Mouse (Mus musculus): ENCODE measurements around the gene Cnn2. TPM values are rescaled to one million over a fixed set of nuclear protein-coding genes. Genes with fewer than 3 reads are reported as not detected.

Cnn2 gene
- polyA plus RNA-seq, 1 experiment from 2014 or later: 293 TPM

DNA sequence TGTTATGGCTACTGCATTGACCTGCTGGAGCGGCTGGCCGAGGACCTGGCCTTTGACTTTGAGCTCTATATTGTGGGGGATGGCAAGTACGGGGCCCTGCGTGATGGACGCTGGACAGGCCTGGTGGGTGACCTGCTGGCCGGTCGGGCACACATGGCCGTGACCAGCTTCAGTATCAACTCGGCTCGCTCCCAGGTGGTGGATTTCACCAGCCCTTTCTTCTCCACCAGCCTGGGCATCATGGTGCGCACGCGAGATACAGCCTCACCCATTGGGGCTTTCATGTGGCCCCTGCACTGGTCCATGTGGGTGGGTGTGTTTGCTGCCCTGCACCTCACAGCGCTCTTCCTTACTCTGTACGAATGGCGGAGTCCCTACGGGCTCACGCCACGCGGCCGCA, 14.3 kb upstream of the Cnn2 start:
- no peak overlapping the region for H3K4me3 ChIP-seq (ENCODE audit: low read depth, low read length)
- no peak overlapping the region for H3K9ac ChIP-seq (ENCODE audit: low read depth, low read length)
- H3K36me3 ChIP-seq (ENCODE audit: control insufficient read depth, insufficient read depth, low read length): peaks cover 55% of the 10 kb centered on the region
- 86% methylated on average over 20 of the region's 21 CpGs for WGBS
- no peak overlapping the region for H3K27ac ChIP-seq (replicated peaks; ENCODE audit: low read depth, low read length)
- no peaks in the 10 kb centered on the region for H3K9me3 ChIP-seq (ENCODE audit: control insufficient read depth, low read length)
- ATAC-seq (ENCODE audit: low read depth): no peak
- H3K4me1 ChIP-seq (ENCODE audit: control insufficient read depth, insufficient read depth, low read length): no peaks in the 10 kb centered on the region
- no peak overlapping the region for H3K4me2 ChIP-seq (ENCODE audit: low read depth, low read length)
- H3K27me3 ChIP-seq (replicated peaks; ENCODE audit: control insufficient read depth, insufficient read depth, low read length): 0 out of 2 replicates have a peak, but pooled peaks cover 13% of the 10 kb centered on the region
- DNase-seq (ENCODE audit: low spot score): no peak

DNA sequence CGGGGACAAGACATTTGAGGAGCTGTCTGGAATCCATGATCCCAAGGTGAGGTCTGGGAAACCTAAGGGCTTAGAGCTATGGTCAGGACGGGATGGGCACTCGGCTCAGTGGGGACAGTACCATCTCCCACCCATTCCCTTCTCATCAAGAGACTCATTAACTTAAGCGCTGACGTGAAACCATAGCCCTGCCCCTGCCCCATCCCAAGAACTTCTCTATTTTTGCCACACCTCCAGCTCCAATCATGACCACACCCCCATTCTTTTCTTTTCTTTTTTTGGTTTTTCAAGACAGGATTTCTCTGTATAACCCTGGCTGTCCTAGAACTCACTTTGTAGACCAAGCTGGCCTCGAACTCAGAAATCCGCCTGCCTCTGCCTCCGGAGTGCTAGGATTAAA, 13.7 kb upstream of the Cnn2 start:
- Histone ChIP-seq H3K4me3 (ENCODE audit: low read depth, low read length) (no peak overlapping the region), H3K27me3 (replicated peaks; ENCODE audit: control insufficient read depth, insufficient read depth, low read length) (0 out of 2 replicates have a peak, but pooled peaks cover 13% of the 10 kb centered on the region), H3K27ac (replicated peaks; ENCODE audit: low read depth, low read length) (no peak overlapping the region), H3K36me3 (ENCODE audit: control insufficient read depth, insufficient read depth, low read length) (peaks cover 59% of the 10 kb centered on the region), H3K4me1 (ENCODE audit: control insufficient read depth, insufficient read depth, low read length) (no peaks in the 10 kb centered on the region), H3K9me3 (ENCODE audit: control insufficient read depth, low read length) (no peaks in the 10 kb centered on the region), H3K4me2 (ENCODE audit: low read depth, low read length) (no peak overlapping the region), H3K9ac (ENCODE audit: low read depth, low read length) (no peak overlapping the region)
- ATAC-seq (ENCODE audit: low read depth): no peak
- no peak for DNase-seq (ENCODE audit: low spot score)
- WGBS: 80% methylated on average over 8 of the region's 8 CpGs

DNA sequence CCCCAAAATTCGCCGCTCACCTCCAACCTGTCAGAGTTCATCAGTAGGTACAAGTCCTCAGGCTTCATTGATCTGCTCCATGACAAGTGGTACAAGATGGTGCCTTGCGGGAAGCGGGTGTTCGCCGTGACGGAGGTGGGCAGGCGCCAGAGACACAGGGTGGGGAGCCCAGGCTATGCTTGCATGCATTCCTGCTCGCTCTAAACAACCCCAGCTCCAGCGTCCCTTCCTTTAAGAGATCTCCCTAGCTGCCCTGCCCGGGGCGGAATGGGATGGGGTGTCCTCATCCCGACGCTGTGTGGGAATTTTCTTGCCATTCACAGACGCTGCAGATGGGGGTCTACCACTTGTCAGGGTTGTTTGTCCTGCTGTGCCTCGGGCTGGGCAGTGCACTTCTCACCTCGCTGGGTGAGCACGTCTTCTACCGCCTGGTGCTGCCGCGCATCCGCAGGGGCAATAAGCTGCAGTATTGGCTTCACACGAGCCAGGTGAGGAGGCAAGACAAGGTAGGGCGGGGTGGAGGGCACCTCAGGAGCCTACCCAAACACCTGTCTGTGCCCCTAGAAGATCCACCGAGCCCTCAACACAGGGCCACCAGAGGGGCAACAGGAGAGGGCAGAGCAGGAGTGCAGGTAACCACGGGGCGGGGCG, 12.2 kb upstream of the Cnn2 start:
- ATAC-seq (ENCODE audit: low read depth) (no peak), DNase-seq (ENCODE audit: low spot score) (no peak)
- Histone ChIP-seq H3K4me1 (ENCODE audit: control insufficient read depth, insufficient read depth, low read length) (no peaks in the 10 kb centered on the region), H3K4me2 (ENCODE audit: low read depth, low read length) (no peak overlapping the region), H3K36me3 (ENCODE audit: control insufficient read depth, insufficient read depth, low read length) (peaks cover 63% of the 10 kb centered on the region), H3K9ac (ENCODE audit: low read depth, low read length) (no peak overlapping the region), H3K4me3 (ENCODE audit: low read depth, low read length) (no peak overlapping the region), H3K9me3 (ENCODE audit: control insufficient read depth, low read length) (no peaks in the 10 kb centered on the region), H3K27ac (replicated peaks; ENCODE audit: low read depth, low read length) (no peak overlapping the region), H3K27me3 (replicated peaks; ENCODE audit: control insufficient read depth, insufficient read depth, low read length) (0 out of 2 replicates have a peak, but pooled peaks cover 8% of the 10 kb centered on the region)
- WGBS: 89% methylated on average over 28 of the region's 28 CpGs

DNA sequence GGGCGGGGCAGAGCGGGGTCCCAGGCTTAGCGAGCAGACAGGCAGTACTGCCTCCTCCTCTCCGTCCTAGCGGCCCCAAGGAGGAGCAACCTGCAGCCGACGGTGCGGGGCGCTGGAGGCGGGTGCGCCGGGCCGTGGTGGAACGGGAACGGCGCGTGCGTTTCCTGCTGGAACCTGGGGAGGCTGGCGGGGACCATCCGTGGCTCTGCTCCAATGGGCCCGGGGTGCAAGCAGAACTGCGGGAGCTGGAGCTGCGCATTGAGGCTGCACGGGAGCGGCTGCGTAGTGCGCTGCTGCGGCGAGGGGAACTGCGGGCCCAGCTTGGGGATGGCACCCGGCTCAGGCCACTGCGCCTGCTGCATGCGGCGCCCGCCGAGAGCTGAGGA, 11.7 kb upstream of the Cnn2 start:
- H3K27ac ChIP-seq (replicated peaks; ENCODE audit: low read depth, low read length): no peak overlapping the region
- WGBS: 76% methylated on average over 10 of the region's 36 CpGs
- ATAC-seq (ENCODE audit: low read depth) (no peak), DNase-seq (ENCODE audit: low spot score) (no peak)
- H3K9me3 ChIP-seq (ENCODE audit: control insufficient read depth, low read length): no peaks in the 10 kb centered on the region
- peaks cover 63% of the 10 kb centered on the region for H3K36me3 ChIP-seq (ENCODE audit: control insufficient read depth, insufficient read depth, low read length)
- no peak overlapping the region for H3K4me3 ChIP-seq (ENCODE audit: low read depth, low read length)
- no peak overlapping the region for H3K9ac ChIP-seq (ENCODE audit: low read depth, low read length)
- no peaks in the 10 kb centered on the region for H3K4me1 ChIP-seq (ENCODE audit: control insufficient read depth, insufficient read depth, low read length)
- no peak overlapping the region for H3K4me2 ChIP-seq (ENCODE audit: low read depth, low read length)
- 0 out of 2 replicates have a peak, but pooled peaks cover 7% of the 10 kb centered on the region for H3K27me3 ChIP-seq (replicated peaks; ENCODE audit: control insufficient read depth, insufficient read depth, low read length)

DNA sequence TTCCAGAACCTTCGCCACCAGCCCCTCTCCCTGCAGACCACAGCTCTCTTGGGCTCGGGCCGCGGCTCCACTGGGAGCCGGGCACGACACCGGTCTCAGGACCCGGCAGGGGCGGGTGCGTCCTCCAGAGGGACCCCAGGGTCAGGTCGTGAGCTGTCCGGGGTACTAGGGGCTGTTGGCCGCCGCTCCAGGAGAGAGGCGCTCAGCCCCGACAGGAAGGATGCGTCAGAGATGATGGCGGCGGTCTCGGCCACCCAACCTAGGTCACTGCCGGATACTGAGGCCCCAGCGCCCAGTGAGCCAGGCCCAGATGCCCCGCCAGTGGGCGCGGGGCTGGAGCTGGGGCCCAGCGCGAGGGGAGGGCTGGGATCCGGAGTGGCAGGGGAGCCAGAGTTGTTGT, 11.1 kb upstream of the Cnn2 start:
- Histone ChIP-seq H3K36me3 (ENCODE audit: control insufficient read depth, insufficient read depth, low read length) (peaks cover 63% of the 10 kb centered on the region), H3K27ac (replicated peaks; ENCODE audit: low read depth, low read length) (no peak overlapping the region), H3K9me3 (ENCODE audit: control insufficient read depth, low read length) (no peaks in the 10 kb centered on the region), H3K27me3 (replicated peaks; ENCODE audit: control insufficient read depth, insufficient read depth, low read length) (0 out of 2 replicates have a peak, but pooled peaks cover 3% of the 10 kb centered on the region), H3K4me2 (ENCODE audit: low read depth, low read length) (no peak overlapping the region), H3K4me1 (ENCODE audit: control insufficient read depth, insufficient read depth, low read length) (no peaks in the 10 kb centered on the region), H3K4me3 (ENCODE audit: low read depth, low read length) (no peak overlapping the region), H3K9ac (ENCODE audit: low read depth, low read length) (no peak overlapping the region)
- no peak for ATAC-seq (ENCODE audit: low read depth)
- WGBS: 84% methylated on average over 27 of the region's 28 CpGs
- DNase-seq (ENCODE audit: low spot score): no peak

DNA sequence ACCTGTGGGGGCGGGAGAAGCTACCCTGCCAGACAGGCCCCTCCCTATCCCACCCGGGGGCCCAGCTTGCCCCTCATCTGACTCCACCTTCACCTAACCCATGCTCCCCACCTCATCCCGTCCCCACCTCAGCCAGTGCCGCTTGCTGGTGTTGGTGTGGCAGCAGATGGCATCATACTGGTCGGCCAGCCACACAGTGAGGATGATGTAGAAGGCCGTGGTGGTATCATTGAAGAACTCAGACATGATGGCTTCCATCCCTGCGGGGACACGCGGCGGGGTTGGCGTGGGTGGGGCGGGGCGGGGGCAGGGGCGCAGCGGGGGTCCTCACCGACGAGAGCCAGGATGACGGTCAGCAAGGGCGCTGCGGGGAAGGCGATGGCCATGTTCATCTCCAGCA, 10.3 kb upstream of the Cnn2 start:
- WGBS: 98% methylated on average over 21 of the region's 21 CpGs
- Histone ChIP-seq H3K36me3 (ENCODE audit: control insufficient read depth, insufficient read depth, low read length) (peaks cover 63% of the 10 kb centered on the region), H3K9me3 (ENCODE audit: control insufficient read depth, low read length) (no peaks in the 10 kb centered on the region), H3K27me3 (replicated peaks; ENCODE audit: control insufficient read depth, insufficient read depth, low read length) (0 out of 2 replicates have a peak, but pooled peaks cover 3% of the 10 kb centered on the region), H3K4me2 (ENCODE audit: low read depth, low read length) (no peak overlapping the region), H3K9ac (ENCODE audit: low read depth, low read length) (no peak overlapping the region), H3K4me3 (ENCODE audit: low read depth, low read length) (no peak overlapping the region), H3K27ac (replicated peaks; ENCODE audit: low read depth, low read length) (no peak overlapping the region), H3K4me1 (ENCODE audit: control insufficient read depth, insufficient read depth, low read length) (peaks cover 4% of the 10 kb centered on the region)
- ATAC-seq (ENCODE audit: low read depth): no peak
- no peak for DNase-seq (ENCODE audit: low spot score)

DNA sequence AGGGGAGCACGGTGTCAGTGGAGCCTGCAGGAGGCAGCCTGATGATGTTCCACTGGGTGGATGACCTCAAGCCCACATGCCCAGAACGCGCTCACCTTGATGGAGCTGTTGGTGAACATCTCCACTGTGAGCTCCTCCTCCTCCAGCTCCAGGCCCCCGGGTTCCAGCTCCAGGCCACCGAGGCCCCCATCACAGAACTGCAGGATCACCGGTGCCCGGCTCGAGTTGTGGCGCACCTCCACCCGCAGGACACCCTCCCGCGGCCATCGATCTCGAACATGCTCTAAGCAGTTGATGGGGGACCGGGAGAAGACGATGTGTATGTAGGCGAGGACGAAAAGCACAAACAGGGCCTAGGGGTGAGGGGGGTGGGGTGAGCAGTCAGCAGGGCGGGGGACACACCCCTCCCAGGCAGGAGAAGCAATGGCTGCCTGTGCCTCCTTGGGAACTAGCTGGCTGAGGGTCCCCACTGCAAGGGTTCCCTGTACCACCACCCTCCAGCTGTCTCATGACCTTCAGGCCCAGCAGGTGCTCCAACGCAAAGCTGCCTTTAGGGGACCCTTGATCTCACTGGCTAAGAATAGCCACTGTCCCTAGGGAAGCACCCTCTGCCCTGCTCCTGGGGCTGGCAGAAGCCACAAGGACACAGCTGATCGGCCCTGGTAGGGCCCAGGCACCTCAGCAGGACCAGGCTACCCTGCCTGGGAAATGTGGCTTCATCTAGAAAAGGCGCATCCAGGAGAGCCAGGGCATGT, 8.8 kb upstream of the Cnn2 start:
- no peak overlapping the region for H3K4me2 ChIP-seq (ENCODE audit: low read depth, low read length)
- no peak for ATAC-seq (ENCODE audit: low read depth)
- WGBS: 91% methylated on average over 21 of the region's 22 CpGs
- no peaks in the 10 kb centered on the region for H3K9me3 ChIP-seq (ENCODE audit: control insufficient read depth, low read length)
- H3K4me3 ChIP-seq (ENCODE audit: low read depth, low read length): no peak overlapping the region
- H3K36me3 ChIP-seq (ENCODE audit: control insufficient read depth, insufficient read depth, low read length): peaks cover 52% of the 10 kb centered on the region
- no peak for DNase-seq (ENCODE audit: low spot score)
- H3K4me1 ChIP-seq (ENCODE audit: control insufficient read depth, insufficient read depth, low read length): peaks cover 9% of the 10 kb centered on the region
- H3K27me3 ChIP-seq (replicated peaks; ENCODE audit: control insufficient read depth, insufficient read depth, low read length): no peaks in the 10 kb centered on the region
- no peak overlapping the region for H3K27ac ChIP-seq (replicated peaks; ENCODE audit: low read depth, low read length)
- H3K9ac ChIP-seq (ENCODE audit: low read depth, low read length): no peak overlapping the region

DNA sequence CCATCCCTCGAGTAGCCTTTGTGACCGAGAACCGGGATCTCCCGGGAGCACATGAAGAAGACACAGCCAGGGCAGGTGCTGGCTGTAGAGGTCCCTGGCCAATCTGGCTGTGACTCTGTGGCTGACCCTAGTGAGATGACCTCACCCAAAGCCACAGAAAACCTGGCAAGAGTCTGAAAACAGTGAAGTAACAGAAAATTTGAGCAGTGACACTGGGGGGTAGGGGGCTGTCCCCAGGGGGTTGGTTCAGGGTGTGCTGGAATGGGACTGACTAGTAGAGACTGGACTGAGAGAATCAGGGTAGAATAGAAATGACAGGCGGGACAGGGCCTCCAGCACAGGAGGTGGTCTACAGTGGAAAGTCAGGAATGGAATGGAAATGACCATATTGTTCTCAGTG, 5.2 kb upstream of the Cnn2 start:
- 77% methylated on average over 5 of the region's 5 CpGs for WGBS

More for the DNA sequence above, 5.2 kb upstream of the Cnn2 start:
- peaks cover 16% of the 10 kb centered on the region for H3K36me3 ChIP-seq (ENCODE audit: control insufficient read depth, insufficient read depth, low read length)
- peak overlapping the region; percentile 99; the same call in 1 of the 2 replicates for H3K27ac ChIP-seq (replicated peaks; ENCODE audit: low read depth, low read length)
- H3K27me3 ChIP-seq (replicated peaks; ENCODE audit: control insufficient read depth, insufficient read depth, low read length): no peaks in the 10 kb centered on the region
- H3K9me3 ChIP-seq (ENCODE audit: control insufficient read depth, low read length): no peaks in the 10 kb centered on the region
- peaks cover 32% of the 10 kb centered on the region for H3K4me1 ChIP-seq (ENCODE audit: control insufficient read depth, insufficient read depth, low read length)
- peak overlapping the region; percentile 97 for H3K4me2 ChIP-seq (ENCODE audit: low read depth, low read length)
- H3K4me3 ChIP-seq (ENCODE audit: low read depth, low read length): peak overlapping the region; percentile 74
- no peak for DNase-seq (ENCODE audit: low spot score)
- no peak for ATAC-seq (ENCODE audit: low read depth)
- H3K9ac ChIP-seq (ENCODE audit: low read depth, low read length): peak overlapping the region; percentile 87
